Mouse (Mus musculus) c-Kit-negative CD71-positive TER-119-positive erythroid progenitor cells, embryonic 14.5 days (primary cell): ENCODE data around the gene Cdc26.
A peak's percentile ranks its signal among the peaks of the same experiment; 100 is the strongest.

Experiments used
- DNase-seq: peaks from one replicate; pipeline ENCODE4 v3.0.0-alpha.2; 2013; ENCODE audit warnings: low read depth, low spot score

The Cdc26 gene

GRCm38 (mm10) chr4:62361571-62361970, 46.9 kb downstream of the Cdc26 start:
- DNase-seq: no peak

GRCm38 (mm10) chr4:62360805-62361455, 47.5 kb downstream of the Cdc26 start:
- no peak for DNase-seq

GRCm38 (mm10) chr4:62360088-62360804, 48.2 kb downstream of the Cdc26 start, which contains the start of the genes Fkbp15 and Slc31a1:
TSS of gene Fkbp15 (minus strand) at chr4:62360548.
TSS of gene Slc31a1 (plus strand) at chr4:62360727.
- DNase-seq: peak; percentile 96

- no peak for DNase-seq
Measured at GRCm38 (mm10) chr4:62359256-62359775, 49.1 kb downstream of the Cdc26 start.

- DNase-seq: no peak
Measured at GRCm38 (mm10) chr4:62357631-62358148, 50.8 kb downstream of the Cdc26 start.

GRCm38 (mm10) chr4:62349371-62349770, 59.1 kb downstream of the Cdc26 start:
- no peak for DNase-seq

GRCm38 (mm10) chr4:62348329-62348705, 60.1 kb downstream of the Cdc26 start:
- no peak for DNase-seq

- no peak for DNase-seq
Measured at GRCm38 (mm10) chr4:62347605-62348328, 60.7 kb downstream of the Cdc26 start.

- DNase-seq: no peak
Measured at GRCm38 (mm10) chr4:62345827-62346226, 62.6 kb downstream of the Cdc26 start.

- DNase-seq: peak; percentile 22
Measured at GRCm38 (mm10) chr4:62344000-62344399, 64.4 kb downstream of the Cdc26 start.

GRCm38 (mm10) chr4:62338536-62338935, 69.9 kb downstream of the Cdc26 start:
- DNase-seq: no peak
